Mouse (Mus musculus) embryonic fibroblast, embryonic 13.5 days (primary cell): ENCODE measurements at regions not wholly inside any gene's neighbourhood (a gene's known extent, or its start where the extent isn't known, plus 50 kb on each side); places are given as distances from the start of the nearest gene placed in this dataset.

ENCODE experiments used
- CTCF ChIP-seq: IDR thresholded peaks from 2 replicates; pipeline ENCODE4 v1.5.1; 2011; ENCODE audit warnings: mild to moderate bottlenecking, control low read depth, low read length, moderate library complexity, borderline replicate concordance; ENCODE audit not compliant: insufficient read depth
- POLR2A ChIP-seq: IDR thresholded peaks from 2 replicates; pipeline ENCODE4 v1.6.1; 2011; ENCODE audit warnings: low read depth, mild to moderate bottlenecking, control low read depth, low read length, moderate library complexity

DNA sequence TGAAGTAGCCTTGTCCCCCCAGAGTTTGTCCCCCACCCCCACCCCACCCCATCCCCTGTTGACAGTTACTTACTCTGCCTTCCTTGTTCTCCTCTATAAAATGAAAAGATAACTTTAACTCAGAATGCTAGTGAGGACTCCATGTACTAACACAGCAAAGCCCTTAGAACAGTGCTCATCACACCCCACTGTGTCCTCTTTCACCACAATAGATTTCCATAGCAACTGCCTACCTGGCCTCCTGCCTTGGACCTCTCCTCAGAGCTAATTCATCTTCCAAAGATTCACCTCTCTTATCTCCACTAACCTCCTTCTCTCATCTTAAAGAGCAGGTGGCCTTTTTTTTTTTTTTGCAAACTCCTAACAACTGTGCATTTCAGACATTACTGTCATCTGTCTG is 204.0 kb upstream of the G2e3 start:
- TF ChIP-seq POLR2A: no peak
- TF ChIP-seq CTCF: no peak
